Mouse (Mus musculus): ENCODE measurements at regions not wholly inside any gene's neighbourhood (a gene's known extent, or its start where the extent isn't known, plus 50 kb on each side); places are given as distances from the start of the nearest gene placed in this dataset.

GRCm38 (mm10) chr9:34393042-34393441 lies 92.7 kb upstream of the Kirrel3 start:
- TF ChIP-seq POLR2A (IDR thresholded peaks at IDR 0.05; ENCODE audit: insufficient read depth, low read depth, low read length), result no peak
- no peak for TF ChIP-seq CTCF (IDR thresholded peaks at IDR 0.05; ENCODE audit: insufficient read depth, low read depth, low read length)
- Histone ChIP-seq H3K27ac (ENCODE audit: insufficient read depth, low read depth, low read length) (no peak overlapping the region), H3K4me1 (ENCODE audit: control insufficient read depth, insufficient read depth, low read length) (peaks cover 2% of the 10 kb centered on the region; the same call in 1 of the 2 replicates), H3K4me3 (ENCODE audit: insufficient read depth, low read depth, low read length) (no peak overlapping the region)
- 94% methylated on average over 6 of the region's 6 CpGs for WGBS

GRCm38 (mm10) chr9:34395839-34396804 lies 89.6 kb upstream of the Kirrel3 start:
- Histone ChIP-seq H3K4me3 (ENCODE audit: insufficient read depth, low read depth, low read length) (no peak overlapping the region), H3K4me1 (ENCODE audit: control insufficient read depth, insufficient read depth, low read length) (peaks cover 2% of the 10 kb centered on the region; the same call in 1 of the 2 replicates), H3K27ac (ENCODE audit: insufficient read depth, low read depth, low read length) (no peak overlapping the region)
- no peak for TF ChIP-seq CTCF (IDR thresholded peaks at IDR 0.05; ENCODE audit: insufficient read depth, low read depth, low read length)
- no peak for TF ChIP-seq POLR2A (IDR thresholded peaks at IDR 0.05; ENCODE audit: insufficient read depth, low read depth, low read length)
- WGBS, result 46% methylated on average over 6 of the region's 6 CpGs

GRCm38 (mm10) chr9:34411699-34412098 lies 74.0 kb upstream of the Kirrel3 start:
- TF ChIP-seq POLR2A (IDR thresholded peaks at IDR 0.05; ENCODE audit: insufficient read depth, low read depth, low read length) (no peak), CTCF (IDR thresholded peaks at IDR 0.05; ENCODE audit: insufficient read depth, low read depth, low read length) (no peak)
- 64% methylated on average over 4 of the region's 4 CpGs for WGBS
- Histone ChIP-seq H3K4me3 (ENCODE audit: insufficient read depth, low read depth, low read length) (no peak overlapping the region), H3K27ac (ENCODE audit: insufficient read depth, low read depth, low read length) (no peak overlapping the region), H3K4me1 (ENCODE audit: control insufficient read depth, insufficient read depth, low read length) (no peaks in the 10 kb centered on the region)

GRCm38 (mm10) chr9:34416153-34416552 lies 69.5 kb upstream of the Kirrel3 start:
- TF ChIP-seq POLR2A (IDR thresholded peaks at IDR 0.05; ENCODE audit: insufficient read depth, low read depth, low read length) (no peak), CTCF (IDR thresholded peaks at IDR 0.05; ENCODE audit: insufficient read depth, low read depth, low read length) (no peak)
- WGBS, result 85% methylated on average over 8 of the region's 8 CpGs
- Histone ChIP-seq H3K27ac (ENCODE audit: insufficient read depth, low read depth, low read length) (no peak overlapping the region), H3K4me1 (ENCODE audit: control insufficient read depth, insufficient read depth, low read length) (no peaks in the 10 kb centered on the region), H3K4me3 (ENCODE audit: insufficient read depth, low read depth, low read length) (no peak overlapping the region)

GRCm38 (mm10) chr9:34418100-34418499 lies 67.6 kb upstream of the Kirrel3 start:
- H3K4me3 ChIP-seq (ENCODE audit: insufficient read depth, low read depth, low read length), result no peak overlapping the region
- WGBS, result 81% methylated on average over 8 of the region's 8 CpGs
- peaks cover 5% of the 10 kb centered on the region for H3K4me1 ChIP-seq (ENCODE audit: control insufficient read depth, insufficient read depth, low read length)
- no peak overlapping the region for H3K27ac ChIP-seq (ENCODE audit: insufficient read depth, low read depth, low read length)
- TF ChIP-seq POLR2A (IDR thresholded peaks at IDR 0.05; ENCODE audit: insufficient read depth, low read depth, low read length), result no peak
- no peak for TF ChIP-seq CTCF (IDR thresholded peaks at IDR 0.05; ENCODE audit: insufficient read depth, low read depth, low read length)

- H3K4me3 ChIP-seq (ENCODE audit: insufficient read depth, low read depth, low read length), result no peak overlapping the region
- peaks cover 6% of the 10 kb centered on the region for H3K4me1 ChIP-seq (ENCODE audit: control insufficient read depth, insufficient read depth, low read length)
- no peak overlapping the region for H3K27ac ChIP-seq (ENCODE audit: insufficient read depth, low read depth, low read length)
- no peak for TF ChIP-seq CTCF (IDR thresholded peaks at IDR 0.05; ENCODE audit: insufficient read depth, low read depth, low read length)
Observed at GRCm38 (mm10) chr9:34421956-34422355, 63.7 kb upstream of the Kirrel3 start.

- TF ChIP-seq CTCF (IDR thresholded peaks at IDR 0.05; ENCODE audit: insufficient read depth, low read depth, low read length), result no peak
- TF ChIP-seq POLR2A (IDR thresholded peaks at IDR 0.05; ENCODE audit: insufficient read depth, low read depth, low read length), result no peak
- 51% methylated on average over 7 of the region's 7 CpGs for WGBS
Observed at GRCm38 (mm10) chr9:34423062-34423461, 62.6 kb upstream of the Kirrel3 start.

GRCm38 (mm10) chr9:34426589-34426988 lies 59.1 kb upstream of the Kirrel3 start:
- peaks cover 6% of the 10 kb centered on the region for H3K4me1 ChIP-seq (ENCODE audit: control insufficient read depth, insufficient read depth, low read length)
- TF ChIP-seq POLR2A (IDR thresholded peaks at IDR 0.05; ENCODE audit: insufficient read depth, low read depth, low read length) (no peak), CTCF (IDR thresholded peaks at IDR 0.05; ENCODE audit: insufficient read depth, low read depth, low read length) (no peak)
- WGBS, result 62% methylated on average over 4 of the region's 4 CpGs
- no peak overlapping the region for H3K4me3 ChIP-seq (ENCODE audit: insufficient read depth, low read depth, low read length)
- H3K27ac ChIP-seq (ENCODE audit: insufficient read depth, low read depth, low read length), result no peak overlapping the region

More at GRCm38 (mm10) chr9:34423062-34423461, 62.6 kb upstream of the Kirrel3 start:
- Histone ChIP-seq H3K4me3 (ENCODE audit: insufficient read depth, low read depth, low read length) (no peak overlapping the region), H3K27ac (ENCODE audit: insufficient read depth, low read depth, low read length) (no peak overlapping the region), H3K4me1 (ENCODE audit: control insufficient read depth, insufficient read depth, low read length) (peaks cover 6% of the 10 kb centered on the region)

GRCm38 (mm10) chr9:34427711-34428110 lies 58.0 kb upstream of the Kirrel3 start:
- no peak for TF ChIP-seq POLR2A (IDR thresholded peaks at IDR 0.05; ENCODE audit: insufficient read depth, low read depth, low read length)
- TF ChIP-seq CTCF (IDR thresholded peaks at IDR 0.05; ENCODE audit: insufficient read depth, low read depth, low read length), result no peak
- no peak overlapping the region for H3K4me3 ChIP-seq (ENCODE audit: insufficient read depth, low read depth, low read length)
- H3K27ac ChIP-seq (ENCODE audit: insufficient read depth, low read depth, low read length), result no peak overlapping the region
- H3K4me1 ChIP-seq (ENCODE audit: control insufficient read depth, insufficient read depth, low read length), result peaks cover 3% of the 10 kb centered on the region
- 74% methylated on average over 8 of the region's 8 CpGs for WGBS

Data from olfactory bulb, adult 2 months (tissue).